Mouse (Mus musculus) gastrocnemius, adult 18-20 months (tissue): ENCODE results near the gene Frmpd3. TPM values are rescaled to one million over a fixed set of nuclear protein-coding genes. Genes with fewer than 3 reads are reported as not detected.

Source experiments
- DNase-seq: peaks from one replicate; pipeline ENCODE4 v3.0.0; 2021; ENCODE audit warnings: low spot score
- microRNA-seq: library from miRNA; unstranded; fragments of <30 nt; microRNA quantifications from one replicate; pipeline ENCODE4 v1.2.0, GENCODE M21; 2021
- total RNA-seq, 2 experiments: library from RNA; stranded (reverse); gene quantifications; 2 replicates each; pipeline ENCODE4 v1.2.3; 2021

Frmpd3 gene
- total RNA-seq, 2 experiments from 2014 or later, result not detected

- DNase-seq, result peak; percentile 84
Measured at GRCm38 (mm10) chrX:140456279-140456731, 114.2 kb downstream of the Frmpd3 start, which contains the start of gene Prps1. TSS of gene Prps1 (plus strand) at chrX:140456613.

GRCm38 (mm10) chrX:140456751-140457491 lies 114.9 kb downstream of the Frmpd3 start:
- DNase-seq, result no peak

GRCm38 (mm10) chrX:140457502-140457901 lies 115.4 kb downstream of the Frmpd3 start:
- no peak for DNase-seq

GRCm38 (mm10) chrX:140478231-140478630 lies 136.2 kb downstream of the Frmpd3 start:
- no peak for DNase-seq

- peak; percentile 39 for DNase-seq
Measured at GRCm38 (mm10) chrX:140479171-140479570, 137.1 kb downstream of the Frmpd3 start.

Small RNAs within 50 kb of the gene (microRNA-seq; reads per million reads assigned to microRNA genes)
- gene Mir3475, result 1.0 reads per million

Other genes starting within 250 kb of the Frmpd3 start
- gene Prps1, start 114.3 kb downstream of the Frmpd3 start, total RNA-seq, result 10 to 100 TPM; 38.4 to 40.8 TPM